Mouse (Mus musculus) skeletal muscle tissue, adult 2 months (tissue): ENCODE data around the gene Psen2.
A peak's percentile ranks its signal among the peaks of the same experiment; 100 is the strongest.

Experiments used
- DNase-seq: peaks from one replicate; pipeline ENCODE4 v3.0.0-alpha.2; 2012; ENCODE audit warnings: low read depth, low spot score

Psen2 gene

GRCm38 (mm10) chr1:180197956-180198355 is 65.3 kb downstream of the Psen2 start:
- DNase-seq: no peak

DNA sequence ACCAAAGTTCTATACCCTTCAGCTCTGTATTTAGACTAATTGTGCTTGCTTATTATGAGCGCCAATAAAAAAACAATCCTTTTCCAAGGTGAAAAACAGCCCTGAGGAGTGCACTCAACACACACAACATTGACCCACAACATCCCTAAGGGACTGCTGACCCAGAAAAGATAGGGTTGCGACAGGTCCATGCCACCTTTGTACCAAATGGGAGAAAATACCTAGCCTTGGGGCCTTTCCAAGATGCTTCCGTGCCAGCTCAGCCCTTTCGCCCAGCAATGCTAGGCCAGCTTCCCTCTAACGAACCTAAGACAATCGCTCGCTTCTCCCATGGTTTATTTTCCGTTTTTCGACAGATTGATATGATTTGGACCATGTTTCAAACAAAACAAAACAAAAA is 66.7 kb downstream of the Psen2 start:
- no peak for DNase-seq

- DNase-seq: peak; percentile 99
These were observed 67.4 kb downstream of the Psen2 start for GRCm38 (mm10) chr1:180195703-180196381.

DNA sequence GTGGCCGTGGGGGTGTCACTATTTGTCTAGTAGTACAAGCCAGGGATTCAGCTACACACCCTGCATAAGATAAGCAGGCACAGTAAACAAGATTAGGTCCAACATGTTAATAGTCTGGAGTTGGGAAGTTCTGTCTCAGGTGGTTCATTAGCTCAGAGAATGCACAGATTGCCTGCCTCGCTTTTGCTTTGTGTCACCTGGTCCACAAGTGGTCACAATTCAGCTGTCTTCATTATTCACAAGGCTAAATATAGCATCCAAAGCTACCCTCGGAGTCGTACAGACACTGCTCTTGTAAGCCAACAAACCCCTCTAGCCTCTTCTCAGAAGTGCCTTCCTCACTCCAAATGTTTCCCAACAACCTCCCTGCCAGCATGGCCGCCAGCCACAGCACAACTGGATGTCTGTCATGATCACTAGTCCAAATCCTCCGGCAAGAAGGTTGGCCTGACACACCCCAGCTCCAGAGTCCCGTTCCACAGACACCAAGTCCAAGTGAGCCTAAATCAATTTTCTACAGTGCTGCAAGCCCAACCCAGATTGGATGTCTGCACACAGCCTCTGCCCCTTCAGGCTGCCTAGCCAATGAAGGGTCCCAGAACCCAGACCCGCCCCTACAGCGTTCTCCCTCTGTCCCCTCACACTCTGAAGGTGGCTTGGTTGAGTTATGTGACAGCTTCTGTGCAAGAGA is 68.3 kb downstream of the Psen2 start:
- DNase-seq: peak; percentile 87

DNA sequence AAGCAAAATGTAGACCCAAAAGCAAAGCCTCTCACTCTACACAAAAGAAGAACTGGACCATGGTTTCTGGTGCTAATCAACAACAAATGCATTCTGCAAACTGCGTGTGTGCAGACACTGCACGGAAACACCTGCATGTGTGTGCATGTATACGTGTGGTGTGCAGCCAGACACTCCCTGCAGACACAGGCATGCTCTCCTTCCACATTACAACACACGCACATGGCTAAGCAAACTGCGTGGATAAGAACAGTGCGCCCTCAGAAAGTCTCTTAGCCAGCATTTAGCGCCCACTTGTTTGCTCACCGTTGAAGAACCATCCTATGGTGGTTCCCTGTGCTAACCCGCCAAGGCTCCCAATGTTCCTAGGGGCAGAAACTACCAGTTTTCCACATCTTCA is 69.2 kb downstream of the Psen2 start:
- no peak for DNase-seq

- DNase-seq: no peak
These were observed 69.8 kb downstream of the Psen2 start for GRCm38 (mm10) chr1:180193391-180193935.

DNA sequence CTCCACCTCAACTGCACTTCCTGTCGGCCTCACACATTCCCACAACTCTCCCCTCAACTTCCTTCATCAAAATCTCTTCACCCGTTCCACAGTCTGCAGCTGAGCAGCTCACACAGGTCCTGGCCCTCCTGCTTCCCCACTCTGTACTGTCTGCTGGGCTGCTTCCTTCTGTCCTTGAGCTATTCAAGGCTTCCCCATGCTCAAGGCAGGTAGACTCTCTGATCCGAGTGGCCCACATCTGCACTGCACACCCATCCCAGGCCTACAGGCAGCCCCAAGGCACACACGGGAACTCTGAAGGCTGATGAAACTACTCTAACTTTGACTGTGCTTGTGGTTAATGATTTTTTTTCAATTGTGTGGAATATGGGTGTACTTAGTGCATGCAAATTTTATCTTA is 70.4 kb downstream of the Psen2 start:
- no peak for DNase-seq

DNA sequence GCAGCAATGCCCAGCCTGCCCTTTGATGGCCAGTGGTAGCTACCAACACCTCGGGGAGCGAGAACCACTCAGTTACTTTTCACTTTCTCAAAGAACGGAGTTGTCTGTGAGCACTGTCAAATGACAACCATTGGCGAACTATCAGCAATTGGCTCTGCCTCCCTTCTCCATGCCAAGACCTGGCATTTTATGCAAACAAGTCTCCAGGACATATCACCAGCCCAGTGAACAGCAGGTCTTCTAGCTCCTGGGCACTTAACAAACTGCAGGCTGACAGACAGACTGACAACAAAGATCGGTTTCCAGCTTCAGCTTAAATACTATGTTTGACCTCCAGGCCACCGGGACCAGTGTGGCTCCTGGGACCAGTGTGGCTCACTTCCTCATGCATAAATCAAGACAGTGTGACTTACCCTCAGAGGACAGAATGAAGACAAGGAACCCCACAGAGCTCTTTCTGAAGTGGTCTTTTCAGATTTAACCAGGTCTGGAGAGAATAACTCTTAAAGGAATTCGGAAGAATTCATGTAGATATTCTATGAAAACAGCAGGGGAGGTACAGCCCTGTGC is 71.5 kb downstream of the Psen2 start:
- no peak for DNase-seq

DNA sequence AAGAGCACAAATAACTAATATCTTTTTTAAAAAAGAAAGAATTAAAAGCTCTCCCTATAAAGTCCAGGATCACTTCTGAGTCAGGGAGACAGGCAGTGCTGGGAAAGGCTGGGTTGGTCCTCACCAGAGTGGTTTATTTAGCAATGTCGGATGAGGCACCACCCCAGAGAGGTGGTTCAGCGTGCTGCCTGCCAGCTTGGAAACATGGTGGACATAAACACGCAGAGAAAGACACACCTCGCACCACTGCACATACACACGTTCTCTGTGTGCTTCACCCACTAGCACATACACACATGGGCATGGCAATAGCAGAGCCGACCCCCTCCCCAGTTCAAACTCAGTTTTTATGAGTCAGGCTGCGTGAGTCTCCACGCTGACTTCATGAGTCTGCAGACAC is 72.1 kb downstream of the Psen2 start:
- no peak for DNase-seq

DNA sequence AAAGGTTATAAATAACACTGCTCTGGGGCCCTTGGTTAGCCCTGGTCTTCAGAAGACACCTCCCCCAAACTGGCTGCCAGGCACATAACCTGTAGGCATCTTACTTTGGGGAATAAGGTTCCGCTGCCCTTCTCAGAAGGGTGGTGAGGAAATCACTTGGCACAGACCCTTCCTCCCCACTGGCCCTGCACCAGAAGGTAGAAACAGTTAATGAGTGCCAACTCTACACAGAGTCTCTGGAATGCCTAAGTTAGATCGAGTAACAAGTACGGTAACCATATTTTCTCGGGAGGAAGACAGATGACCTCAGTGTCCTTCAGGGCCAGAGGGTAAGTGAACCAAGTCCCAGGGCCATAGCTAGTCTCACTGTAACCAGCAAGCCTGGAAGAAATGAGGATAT is 74.3 kb downstream of the Psen2 start:
- DNase-seq: peak; percentile 92

GRCm38 (mm10) chr1:180186371-180186770 is 76.9 kb downstream of the Psen2 start:
- DNase-seq: no peak

GRCm38 (mm10) chr1:180185877-180186276 is 77.4 kb downstream of the Psen2 start:
- no peak for DNase-seq

DNA sequence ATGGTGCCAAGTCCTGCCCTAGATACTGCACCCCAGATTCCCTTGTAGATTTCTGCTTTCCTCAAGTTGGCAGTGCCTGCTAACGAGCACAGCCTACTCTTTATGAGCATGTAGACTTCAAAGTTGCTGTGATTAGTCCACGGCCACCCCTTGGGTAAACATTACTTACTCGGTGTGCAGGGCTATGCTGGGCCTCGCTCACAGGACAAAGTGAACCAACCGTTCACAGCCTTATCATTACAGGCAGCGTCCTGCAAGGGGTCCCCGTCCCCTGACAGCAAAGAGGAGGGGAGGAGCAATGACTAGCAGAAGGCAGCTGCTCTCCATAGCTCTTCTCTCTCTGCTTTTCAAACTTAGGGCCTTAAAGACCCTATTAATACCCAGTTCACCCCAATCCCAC is 78.5 kb downstream of the Psen2 start:
- DNase-seq: no peak

DNA sequence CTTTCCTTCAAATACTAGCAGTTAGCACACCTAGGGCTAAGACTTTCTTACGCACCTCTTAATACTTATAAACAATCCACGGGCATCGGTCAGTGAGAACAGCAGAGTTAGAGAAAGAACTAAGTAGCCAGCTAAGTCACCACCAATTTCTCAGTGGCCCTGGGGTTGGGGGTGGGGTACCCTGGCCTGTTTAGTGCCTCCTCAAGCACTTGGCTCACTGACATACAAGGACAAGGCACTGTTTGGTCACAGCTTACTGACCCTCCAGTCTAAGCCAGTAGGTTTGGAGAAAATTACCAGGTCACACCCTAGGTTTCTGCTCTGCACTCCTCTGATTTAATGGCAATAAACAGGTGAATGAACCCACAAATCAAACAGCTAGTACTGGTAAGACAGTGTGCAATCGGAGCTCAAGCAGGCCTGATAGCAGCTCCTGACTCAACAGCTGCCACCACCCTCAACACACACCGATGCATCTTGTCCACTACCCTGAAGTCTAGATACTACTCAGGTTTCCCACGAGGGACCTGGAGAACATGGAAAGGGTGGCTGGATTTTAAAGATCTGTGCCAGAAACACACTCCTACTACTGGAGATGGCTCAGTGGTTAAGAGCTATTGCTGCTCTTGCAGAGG is 79.6 kb downstream of the Psen2 start:
- DNase-seq: no peak

- DNase-seq: no peak
These were observed 80.5 kb downstream of the Psen2 start for GRCm38 (mm10) chr1:180182731-180183130.

- no peak for DNase-seq
These were observed 81.3 kb downstream of the Psen2 start for GRCm38 (mm10) chr1:180181966-180182319.

DNA sequence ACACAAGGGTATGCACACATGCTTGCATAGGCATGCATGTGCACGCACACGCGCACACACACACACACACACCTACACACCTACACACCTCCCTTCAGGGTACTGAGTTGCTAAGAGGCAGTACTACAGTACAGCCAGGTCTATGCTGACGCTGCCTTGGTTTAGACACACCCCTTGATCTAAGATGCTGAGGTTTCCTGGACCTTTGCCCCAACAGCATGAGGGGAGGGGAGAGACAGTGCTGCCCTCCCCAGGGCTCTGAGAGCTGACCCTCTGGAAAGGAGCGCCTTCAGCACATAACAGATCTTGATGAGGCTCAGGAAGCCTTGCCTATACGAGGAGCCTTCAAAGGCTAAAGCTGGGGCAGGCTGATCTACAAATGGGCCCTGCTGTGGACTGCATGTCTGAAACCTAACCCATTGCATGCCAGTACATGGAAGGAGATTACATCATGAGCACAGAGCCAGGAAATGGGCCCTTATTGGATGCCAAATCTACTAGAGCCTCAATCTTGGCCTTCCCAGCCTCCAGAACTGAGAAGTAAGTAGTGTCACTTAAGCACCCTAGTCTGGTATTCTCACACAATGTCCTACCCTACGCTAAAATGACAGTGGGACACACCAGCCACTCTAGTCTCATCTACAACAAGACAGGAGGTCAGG is 81.8 kb downstream of the Psen2 start:
- DNase-seq: no peak

DNA sequence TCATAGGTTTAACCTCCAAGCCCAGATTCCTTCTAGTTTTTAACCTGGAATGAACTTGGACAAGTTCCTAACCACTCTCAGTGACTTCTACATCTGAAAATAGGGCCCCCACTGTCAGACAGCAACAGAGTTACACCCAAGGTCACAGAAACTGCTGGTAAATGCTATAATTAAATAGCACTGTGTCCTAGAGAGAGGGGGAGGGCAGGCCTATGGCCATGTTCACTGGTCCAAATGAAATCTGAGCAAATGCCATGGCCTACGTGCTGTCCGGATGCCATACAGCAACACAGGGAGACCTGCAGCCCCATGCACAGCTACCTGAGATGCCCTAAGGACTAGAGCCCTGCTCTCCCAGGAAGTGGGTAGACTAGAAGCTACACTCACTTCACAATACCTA is 83.4 kb downstream of the Psen2 start:
- peak; percentile 84 for DNase-seq

DNA sequence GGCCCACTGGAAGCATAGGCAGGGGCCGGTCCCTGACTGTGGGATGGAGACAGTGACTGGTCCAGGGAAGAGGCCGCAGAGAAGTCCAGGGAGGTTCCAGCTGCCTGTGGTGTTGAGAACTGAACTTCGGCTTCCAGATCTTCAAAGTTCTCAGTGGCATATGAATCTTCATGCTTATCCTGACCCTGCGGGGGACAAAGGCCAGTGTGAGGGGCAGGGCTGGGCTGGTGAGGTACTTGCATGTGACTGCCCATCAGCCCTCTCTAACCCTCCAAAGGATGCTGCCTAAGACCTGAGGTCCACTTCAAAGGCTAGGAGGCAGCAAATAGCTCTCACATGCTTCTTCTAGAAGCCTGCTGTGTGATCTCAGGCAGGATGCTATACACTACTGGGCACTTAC is 84.1 kb downstream of the Psen2 start:
- no peak for DNase-seq

DNA sequence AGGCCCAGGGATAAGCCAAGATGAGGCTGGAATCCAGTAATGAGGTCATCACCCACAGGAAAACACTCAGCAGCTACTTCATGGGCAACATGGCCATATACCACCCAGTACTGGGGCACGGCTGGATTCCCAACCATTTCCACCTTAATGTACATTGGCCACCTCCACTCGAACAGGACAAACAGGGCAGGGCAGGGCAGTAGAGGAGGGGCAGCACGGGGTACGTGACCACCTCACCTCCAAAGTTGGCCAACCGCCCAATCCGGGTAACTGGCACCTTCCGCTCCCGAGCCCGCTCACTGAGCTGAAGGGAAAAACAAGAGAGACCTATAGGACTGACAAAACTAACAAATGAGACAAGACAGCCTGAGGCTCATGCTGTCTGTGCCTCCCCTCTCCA is 84.9 kb downstream of the Psen2 start:
- DNase-seq: no peak
